Mouse (Mus musculus) ES-Bruce4 (cell line): ENCODE measurements around the gene Fap. TPM values are rescaled to one million over a fixed set of nuclear protein-coding genes. Genes with fewer than 3 reads are reported as not detected.

Source experiments
- H3K27ac ChIP-seq: 2 replicates; pipeline ENCODE4 v1.5.1; 2012; ENCODE audit warnings: low read length, inconsistent platforms; ENCODE audit not compliant: insufficient read depth
- H3K27me3 ChIP-seq: 2 replicates; pipeline ENCODE4 v1.6.1; 2012; ENCODE audit warnings: mild to moderate bottlenecking, low read length, inconsistent platforms; ENCODE audit not compliant: control insufficient read depth, poor library complexity, insufficient read depth, severe bottlenecking
- H3K36me3 ChIP-seq: 2 replicates; pipeline ENCODE4 v1.6.1; 2012; ENCODE audit warnings: inconsistent platforms, mild to moderate bottlenecking, low read length, moderate library complexity; ENCODE audit not compliant: control insufficient read depth, poor library complexity, insufficient read depth, severe bottlenecking
- H3K4me1 ChIP-seq: one replicate; pipeline ENCODE4 v1.8.1; 2011; ENCODE audit warnings: low read length; ENCODE audit not compliant: control insufficient read depth, insufficient read depth
- H3K4me3 ChIP-seq: 2 replicates; pipeline ENCODE4 v1.5.1; 2011; ENCODE audit warnings: low read depth, mild to moderate bottlenecking, low read length
- H3K9ac ChIP-seq: 2 replicates; pipeline ENCODE4 v1.6.1; 2012; ENCODE audit warnings: low read depth, mild to moderate bottlenecking, inconsistent platforms; ENCODE audit not compliant: poor library complexity, severe bottlenecking
- H3K9me3 ChIP-seq: replicated peaks from 2 replicates; pipeline ENCODE4 v1.6.1; 2012; ENCODE audit warnings: mild to moderate bottlenecking, low read length, inconsistent platforms; ENCODE audit not compliant: control insufficient read depth, poor library complexity, insufficient read depth, severe bottlenecking
- CTCF ChIP-seq: IDR thresholded peaks from one replicate; pipeline ENCODE4 v1.8.1; 2011; ENCODE audit warnings: low read depth, low read length
- EP300 ChIP-seq: IDR thresholded peaks from 2 replicates; pipeline ENCODE4 v1.6.1; 2011; ENCODE audit warnings: low read depth, low read length; ENCODE audit not compliant: insufficient read depth
- POLR2A ChIP-seq: IDR thresholded peaks from one replicate; pipeline ENCODE4 v1.8.1; 2011; ENCODE audit warnings: low read length; ENCODE audit not compliant: insufficient read depth
- polyA plus RNA-seq: library from polyadenylated mRNA; stranded (reverse); fragments of >200 nt; gene quantifications from 2 replicates; pipeline ENCODE4 v1.2.4, GENCODE M21; 2011; ENCODE audit warnings: low read depth; ENCODE audit not compliant: missing spikeins, insufficient read depth, insufficient read length

Fap gene
- polyA plus RNA-seq, 1 experiment: 1.3 TPM

- Histone ChIP-seq H3K27me3 (no peaks in the 10 kb centered on the region), H3K9ac (no peak overlapping the region), H3K36me3 (no peaks in the 10 kb centered on the region), H3K4me3 (no peak overlapping the region), H3K4me1 (no peaks in the 10 kb centered on the region), H3K9me3 (no peaks in the 10 kb centered on the region), H3K27ac (no peak overlapping the region)
- no peak for TF ChIP-seq CTCF
- TF ChIP-seq EP300: no peak
- no peak for TF ChIP-seq POLR2A
These were observed 112.9 kb downstream of the Fap start for GRCm38 (mm10) chr2:62460815-62461450.

GRCm38 (mm10) chr2:62460231-62460710 lies 113.6 kb downstream of the Fap start:
- Histone ChIP-seq H3K36me3 (no peaks in the 10 kb centered on the region), H3K27ac (no peak overlapping the region), H3K9me3 (no peaks in the 10 kb centered on the region), H3K4me3 (no peak overlapping the region), H3K4me1 (no peaks in the 10 kb centered on the region), H3K9ac (no peak overlapping the region), H3K27me3 (no peaks in the 10 kb centered on the region)
- TF ChIP-seq CTCF (no peak), POLR2A (no peak), EP300 (no peak)

- no peaks in the 10 kb centered on the region for H3K9me3 ChIP-seq
- no peaks in the 10 kb centered on the region for H3K27me3 ChIP-seq
- H3K27ac ChIP-seq: no peak overlapping the region
- H3K9ac ChIP-seq: no peak overlapping the region
- H3K4me1 ChIP-seq: no peaks in the 10 kb centered on the region
- TF ChIP-seq POLR2A (no peak), EP300 (no peak), CTCF (no peak)
- no peaks in the 10 kb centered on the region for H3K36me3 ChIP-seq
- no peak overlapping the region for H3K4me3 ChIP-seq
These were observed 114.4 kb downstream of the Fap start for GRCm38 (mm10) chr2:62459241-62460174.

GRCm38 (mm10) chr2:62458070-62458469 lies 115.8 kb downstream of the Fap start:
- no peak overlapping the region for H3K4me3 ChIP-seq
- no peaks in the 10 kb centered on the region for H3K27me3 ChIP-seq
- H3K9ac ChIP-seq: no peak overlapping the region
- H3K36me3 ChIP-seq: no peaks in the 10 kb centered on the region
- no peaks in the 10 kb centered on the region for H3K4me1 ChIP-seq
- H3K27ac ChIP-seq: no peak overlapping the region
- TF ChIP-seq CTCF (no peak), POLR2A (no peak), EP300 (no peak)
- H3K9me3 ChIP-seq: no peaks in the 10 kb centered on the region

GRCm38 (mm10) chr2:62454991-62455390 lies 118.9 kb downstream of the Fap start:
- H3K9me3 ChIP-seq: no peaks in the 10 kb centered on the region
- no peaks in the 10 kb centered on the region for H3K36me3 ChIP-seq
- TF ChIP-seq POLR2A (no peak), CTCF (no peak), EP300 (no peak)
- no peak overlapping the region for H3K9ac ChIP-seq
- no peaks in the 10 kb centered on the region for H3K4me1 ChIP-seq
- no peaks in the 10 kb centered on the region for H3K27me3 ChIP-seq
- no peak overlapping the region for H3K4me3 ChIP-seq
- no peak overlapping the region for H3K27ac ChIP-seq

GRCm38 (mm10) chr2:62454033-62454432 lies 119.8 kb downstream of the Fap start:
- Histone ChIP-seq H3K9ac (no peak overlapping the region), H3K9me3 (no peaks in the 10 kb centered on the region), H3K27me3 (no peaks in the 10 kb centered on the region), H3K4me3 (no peak overlapping the region), H3K4me1 (no peaks in the 10 kb centered on the region), H3K27ac (no peak overlapping the region), H3K36me3 (no peaks in the 10 kb centered on the region)
- TF ChIP-seq CTCF (no peak), POLR2A (no peak), EP300 (no peak)

Other genes with a start within 250 kb of the Fap start
- gene Dpp4, start 161.8 kb downstream of the Fap start, polyA plus RNA-seq: 1.0 and 1.2 TPM in 2 replicates
- gene Gcg, start 90.4 kb downstream of the Fap start, polyA plus RNA-seq: not detected in 2 replicates
- 2.2 and 3.1 TPM in 2 replicates for gene Ifih1, start 72.2 kb upstream of the Fap start, polyA plus RNA-seq
- 16.7 and 24.7 TPM in 2 replicates for gene Gca, start 90.2 kb upstream of the Fap start, polyA plus RNA-seq